Mouse (Mus musculus): Measurements from ENCODE around the gene Kti12. TPM values are rescaled to one million over a fixed set of nuclear protein-coding genes. Genes with fewer than 3 reads are reported as not detected.

Gene Kti12
- polyA plus RNA-seq, 1 experiment from 2014 or later, result 34.6 TPM

DNA sequence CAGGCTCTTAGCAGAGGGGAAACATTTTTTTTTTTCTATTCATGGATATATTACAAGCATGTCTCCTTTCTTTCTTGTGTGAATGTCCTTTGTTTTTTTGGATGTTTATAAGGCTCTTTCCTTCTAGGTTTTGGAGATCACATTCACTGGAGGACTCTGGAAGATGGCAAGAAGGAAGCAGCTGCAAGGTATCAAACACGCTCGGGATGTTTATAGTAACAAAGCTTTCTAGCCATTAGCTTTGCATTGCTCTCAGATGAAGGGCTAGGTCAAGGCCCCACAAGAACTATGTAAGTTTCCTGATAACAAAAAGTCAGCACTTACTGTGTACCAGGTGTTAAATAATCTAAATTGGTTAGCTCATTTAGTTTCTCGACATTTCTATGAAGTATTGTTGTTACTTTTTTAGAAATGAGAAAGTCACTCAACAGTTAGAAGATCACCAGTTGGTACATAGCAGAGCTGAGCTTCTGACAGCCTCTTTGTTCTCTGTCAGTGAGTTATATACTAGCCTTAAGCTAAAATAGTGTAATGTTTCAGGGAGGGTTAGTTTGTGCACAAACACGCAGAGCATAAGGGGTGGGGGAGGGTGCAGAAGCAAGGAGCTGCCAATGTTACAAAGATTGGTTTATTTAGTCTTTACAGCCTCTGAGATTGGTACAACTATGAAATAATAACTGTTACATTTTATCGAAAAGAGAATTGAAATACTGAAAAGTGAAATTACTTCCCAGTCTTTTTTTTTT is 1.6 kb upstream of the Kti12 start:
- no peak for ATAC-seq
- 91% methylated on average over 5 of the region's 5 CpGs for WGBS
- H3K36me3 ChIP-seq (ENCODE audit: control insufficient read depth, insufficient read depth), result no peaks in the 10 kb centered on the region
- peaks cover 21% of the 10 kb centered on the region for H3K4me1 ChIP-seq (replicated peaks; ENCODE audit: control insufficient read depth, insufficient read depth, low read length)
- no peaks in the 10 kb centered on the region for H3K27me3 ChIP-seq (replicated peaks; ENCODE audit: control insufficient read depth, insufficient read depth, low read length)
- no peak overlapping the region for H3K27ac ChIP-seq (ENCODE audit: low read length)
- no peak overlapping the region for H3K9ac ChIP-seq (replicated peaks; ENCODE audit: low read depth, low read length)
- no peaks in the 10 kb centered on the region for H3K9me3 ChIP-seq (ENCODE audit: control insufficient read depth, low read length)
- H3K4me3 ChIP-seq (replicated peaks; ENCODE audit: low read length), result no peak overlapping the region
- H3K4me2 ChIP-seq (ENCODE audit: low read length), result no peak overlapping the region

DNA sequence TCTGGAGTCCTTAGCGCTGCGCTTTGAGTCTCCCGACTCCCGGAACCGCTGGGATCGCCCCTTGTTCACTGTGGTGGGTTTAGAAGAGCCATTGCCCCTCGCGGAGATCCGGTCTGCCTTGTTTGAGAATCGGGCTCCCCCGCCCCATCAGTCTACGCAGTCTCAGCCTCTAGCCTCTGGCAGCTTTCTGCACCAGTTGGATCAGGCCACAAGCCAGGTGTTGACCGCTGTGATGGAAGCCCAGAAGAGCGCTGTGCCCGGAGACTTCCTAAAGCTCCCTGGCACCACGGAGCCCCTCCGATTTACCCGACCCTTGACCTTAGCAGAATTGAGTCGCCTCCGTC is 892 bp downstream of the Kti12 start, which contains the start of gene A730015C16Rik:
Gene A730015C16Rik (minus strand): TSS at position 115 of the 344 bp plus-strand sequence.
- peak within 1 kb of the TSS; percentile 75 for H3K9ac ChIP-seq (replicated peaks; ENCODE audit: low read depth, low read length)
- H3K36me3 ChIP-seq (ENCODE audit: control insufficient read depth, insufficient read depth), result no peaks in the 10 kb centered on the region

DNA sequence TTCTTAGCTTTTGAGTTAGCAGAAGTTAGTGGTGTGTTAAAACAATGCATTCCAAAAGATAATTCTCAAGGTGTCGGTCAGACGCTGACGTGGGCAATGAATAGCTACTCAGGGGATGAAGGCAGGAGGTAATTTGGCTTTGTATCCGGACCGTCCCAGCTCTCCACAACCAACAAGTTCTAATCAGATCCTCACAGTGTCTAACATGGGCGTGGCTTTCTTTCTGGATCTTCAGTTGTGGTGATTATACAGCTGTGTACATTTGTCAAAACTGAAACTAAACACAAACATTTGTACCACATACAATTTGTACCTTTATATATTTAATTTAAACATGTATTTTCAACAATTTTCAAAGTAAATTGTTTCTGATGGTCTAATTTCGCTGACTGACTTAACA is 19.2 kb downstream of the Kti12 start:
- H3K27me3 ChIP-seq (replicated peaks; ENCODE audit: control insufficient read depth, insufficient read depth, low read length), result no peaks in the 10 kb centered on the region
- H3K4me1 ChIP-seq (replicated peaks; ENCODE audit: control insufficient read depth, insufficient read depth, low read length), result no peaks in the 10 kb centered on the region
- H3K9ac ChIP-seq (replicated peaks; ENCODE audit: low read depth, low read length), result no peak overlapping the region
- WGBS, result 86% methylated on average over 7 of the region's 7 CpGs
- H3K9me3 ChIP-seq (ENCODE audit: control insufficient read depth, low read length), result no peaks in the 10 kb centered on the region
- H3K36me3 ChIP-seq (ENCODE audit: control insufficient read depth, insufficient read depth), result peaks cover 10% of the 10 kb centered on the region; the same call in 1 of the 2 replicates
- no peak for ATAC-seq
- no peak overlapping the region for H3K4me3 ChIP-seq (replicated peaks; ENCODE audit: low read length)
- no peak overlapping the region for H3K4me2 ChIP-seq (ENCODE audit: low read length)
- H3K27ac ChIP-seq (ENCODE audit: low read length), result no peak overlapping the region

More for the DNA sequence above, 892 bp downstream of the Kti12 start, which contains the start of gene A730015C16Rik:
- Histone ChIP-seq H3K4me2 (ENCODE audit: low read length) (peak within 1 kb of the TSS; percentile 93), H3K27me3 (replicated peaks; ENCODE audit: control insufficient read depth, insufficient read depth, low read length) (no peaks in the 10 kb centered on the region), H3K9me3 (ENCODE audit: control insufficient read depth, low read length) (no peaks in the 10 kb centered on the region), H3K27ac (ENCODE audit: low read length) (peak within 1 kb of the TSS; percentile 79), H3K4me1 (replicated peaks; ENCODE audit: control insufficient read depth, insufficient read depth, low read length) (peaks cover 21% of the 10 kb centered on the region), H3K4me3 (replicated peaks; ENCODE audit: low read length) (peak within 1 kb of the TSS; percentile 93)
- 13% methylated on average over 20 of the region's 20 CpGs for WGBS
- ATAC-seq, result peak; percentile 7; the same call in 1 of the 2 replicates

DNA sequence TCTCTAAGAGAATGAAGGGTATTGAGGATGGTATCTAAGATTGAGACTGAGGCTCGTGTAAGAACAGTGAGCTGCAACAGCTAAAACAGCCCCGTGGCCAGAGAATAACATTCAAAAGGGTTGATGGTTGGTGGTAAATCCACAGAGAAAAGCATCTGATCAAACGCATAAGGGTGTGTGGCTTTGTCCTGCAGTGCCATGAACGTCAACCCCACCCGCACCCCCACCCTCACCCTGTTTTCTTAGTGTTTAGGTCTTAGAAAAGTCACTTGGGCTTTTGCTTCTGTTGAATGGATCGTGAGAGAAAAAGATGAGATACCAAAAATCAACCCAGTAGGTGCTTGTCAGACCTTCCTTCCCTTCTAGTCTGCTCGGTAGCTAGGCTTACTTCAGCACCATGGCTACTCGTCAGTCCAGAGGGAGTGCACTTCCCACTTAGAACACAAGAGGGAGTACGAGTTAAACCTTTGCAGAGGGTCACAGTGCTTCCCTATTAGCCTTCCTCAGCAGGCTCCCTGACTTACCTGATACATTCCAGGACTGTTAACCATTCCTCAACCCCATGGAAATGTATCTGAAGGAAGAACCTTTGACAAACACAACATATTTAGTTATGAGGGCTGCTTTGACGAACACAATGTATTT is 22.3 kb downstream of the Kti12 start:
- Histone ChIP-seq H3K27me3 (replicated peaks; ENCODE audit: control insufficient read depth, insufficient read depth, low read length) (no peaks in the 10 kb centered on the region), H3K4me1 (replicated peaks; ENCODE audit: control insufficient read depth, insufficient read depth, low read length) (no peaks in the 10 kb centered on the region), H3K9me3 (ENCODE audit: control insufficient read depth, low read length) (no peaks in the 10 kb centered on the region), H3K9ac (replicated peaks; ENCODE audit: low read depth, low read length) (no peak overlapping the region), H3K36me3 (ENCODE audit: control insufficient read depth, insufficient read depth) (no peaks in the 10 kb centered on the region), H3K4me2 (ENCODE audit: low read length) (no peak overlapping the region), H3K27ac (ENCODE audit: low read length) (no peak overlapping the region), H3K4me3 (replicated peaks; ENCODE audit: low read length) (no peak overlapping the region)
- 36% methylated on average over 10 of the region's 10 CpGs for WGBS
- ATAC-seq, result peak; percentile 83

DNA sequence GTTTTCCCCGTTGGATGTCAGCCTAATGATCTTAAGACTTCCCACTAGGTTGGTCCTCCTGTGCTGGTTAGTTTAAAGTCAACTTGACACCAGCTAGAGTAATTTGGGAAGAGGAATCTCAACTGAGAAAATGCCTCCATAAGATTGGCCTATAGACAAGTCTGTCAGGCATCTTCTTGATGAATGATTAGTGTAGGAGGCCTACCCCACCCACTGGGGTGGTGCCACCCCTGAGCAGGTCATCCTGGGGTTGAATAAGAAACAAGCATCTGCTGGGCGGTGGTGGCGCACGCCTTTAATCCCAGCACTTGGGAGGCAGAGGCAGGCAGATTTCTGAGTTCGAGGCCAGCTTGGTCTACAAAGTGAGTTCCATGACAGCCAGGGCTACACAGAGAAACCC is 26.2 kb downstream of the Kti12 start:
- no peak overlapping the region for H3K27ac ChIP-seq (ENCODE audit: low read length)
- no peak overlapping the region for H3K9ac ChIP-seq (replicated peaks; ENCODE audit: low read depth, low read length)
- no peak overlapping the region for H3K4me3 ChIP-seq (replicated peaks; ENCODE audit: low read length)
- no peaks in the 10 kb centered on the region for H3K36me3 ChIP-seq (ENCODE audit: control insufficient read depth, insufficient read depth)
- no peaks in the 10 kb centered on the region for H3K9me3 ChIP-seq (ENCODE audit: control insufficient read depth, low read length)
- H3K4me2 ChIP-seq (ENCODE audit: low read length), result no peak overlapping the region
- WGBS, result 88% methylated on average over 5 of the region's 5 CpGs
- H3K27me3 ChIP-seq (replicated peaks; ENCODE audit: control insufficient read depth, insufficient read depth, low read length), result no peaks in the 10 kb centered on the region
- no peaks in the 10 kb centered on the region for H3K4me1 ChIP-seq (replicated peaks; ENCODE audit: control insufficient read depth, insufficient read depth, low read length)
- no peak for ATAC-seq

DNA sequence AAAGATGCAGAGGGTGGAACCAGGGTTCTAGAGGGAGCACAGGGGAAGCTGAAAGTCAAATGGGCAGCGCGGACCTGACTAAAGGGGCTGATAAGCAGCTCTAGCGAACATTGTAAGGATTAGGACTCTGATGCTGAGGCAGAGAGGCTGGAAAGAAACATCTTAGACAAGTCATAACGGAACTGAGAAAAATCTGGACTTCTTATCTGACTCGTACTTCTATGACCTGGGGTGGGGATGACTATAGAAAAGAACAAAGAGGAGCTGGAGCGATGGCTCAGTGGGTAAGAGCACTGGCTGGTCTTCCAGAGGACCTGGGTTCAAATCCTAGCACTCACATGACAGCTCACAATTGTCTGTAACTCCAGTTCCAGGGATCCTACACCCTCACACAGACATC is 30.3 kb downstream of the Kti12 start:
- no peak overlapping the region for H3K4me3 ChIP-seq (replicated peaks; ENCODE audit: low read length)
- H3K9ac ChIP-seq (replicated peaks; ENCODE audit: low read depth, low read length), result no peak overlapping the region
- H3K27me3 ChIP-seq (replicated peaks; ENCODE audit: control insufficient read depth, insufficient read depth, low read length), result no peaks in the 10 kb centered on the region
- no peak overlapping the region for H3K4me2 ChIP-seq (ENCODE audit: low read length)
- no peaks in the 10 kb centered on the region for H3K36me3 ChIP-seq (ENCODE audit: control insufficient read depth, insufficient read depth)
- peaks cover 5% of the 10 kb centered on the region for H3K4me1 ChIP-seq (replicated peaks; ENCODE audit: control insufficient read depth, insufficient read depth, low read length)
- ATAC-seq, result no peak
- H3K27ac ChIP-seq (ENCODE audit: low read length), result no peak overlapping the region
- WGBS, result 84% methylated on average over 6 of the region's 6 CpGs
- no peaks in the 10 kb centered on the region for H3K9me3 ChIP-seq (ENCODE audit: control insufficient read depth, low read length)

DNA sequence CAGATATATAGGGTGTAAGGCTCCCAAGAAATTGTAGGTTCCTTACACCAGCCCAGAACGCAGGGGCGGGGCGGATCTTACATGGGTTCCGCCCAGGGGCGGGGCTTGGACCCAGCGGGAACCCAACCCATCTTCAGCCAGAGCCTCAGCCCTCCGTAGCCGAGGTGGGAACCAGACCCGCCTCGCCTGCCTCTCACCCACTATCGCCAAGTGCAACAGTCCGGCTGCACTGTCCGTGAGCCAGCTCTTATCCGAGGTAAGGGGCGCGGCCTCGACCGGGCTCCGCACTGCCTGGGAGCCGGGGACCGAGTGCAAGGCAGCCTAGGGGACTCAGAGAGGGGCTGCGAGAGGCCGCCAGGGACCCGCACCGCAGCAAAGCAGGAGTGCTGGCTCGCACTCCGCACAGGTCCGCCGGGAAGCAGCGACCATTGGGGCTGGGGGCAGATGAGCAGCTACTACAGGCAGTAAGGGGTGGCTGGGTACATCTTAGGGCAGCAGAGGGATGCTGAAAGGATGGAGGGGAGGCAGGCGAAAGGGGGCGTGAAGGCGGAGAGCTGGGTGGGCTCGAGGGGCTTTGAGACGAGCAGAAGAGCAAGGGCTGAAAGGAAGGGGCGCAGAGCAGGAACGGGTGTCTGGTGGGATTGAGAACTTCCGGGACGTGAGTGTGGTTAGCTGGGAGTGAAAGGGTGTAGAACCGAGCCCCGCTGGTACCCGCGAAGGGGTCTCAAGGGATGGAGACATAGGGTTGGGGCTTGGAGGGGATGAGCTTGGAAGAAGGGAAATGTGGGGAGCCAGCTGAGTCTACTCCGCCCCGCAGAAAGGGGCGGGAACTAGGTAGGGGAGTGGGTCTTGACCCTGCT is 31.6 kb downstream of the Kti12 start, which contains the start of gene Rab3b:
Gene Rab3b (plus strand): TSS at position 101 of the 860 bp plus-strand sequence.
- H3K9me3 ChIP-seq (ENCODE audit: control insufficient read depth, low read length), result no peaks in the 10 kb centered on the region
- WGBS, result under 1% methylated on average over 46 of the region's 46 CpGs

DNA sequence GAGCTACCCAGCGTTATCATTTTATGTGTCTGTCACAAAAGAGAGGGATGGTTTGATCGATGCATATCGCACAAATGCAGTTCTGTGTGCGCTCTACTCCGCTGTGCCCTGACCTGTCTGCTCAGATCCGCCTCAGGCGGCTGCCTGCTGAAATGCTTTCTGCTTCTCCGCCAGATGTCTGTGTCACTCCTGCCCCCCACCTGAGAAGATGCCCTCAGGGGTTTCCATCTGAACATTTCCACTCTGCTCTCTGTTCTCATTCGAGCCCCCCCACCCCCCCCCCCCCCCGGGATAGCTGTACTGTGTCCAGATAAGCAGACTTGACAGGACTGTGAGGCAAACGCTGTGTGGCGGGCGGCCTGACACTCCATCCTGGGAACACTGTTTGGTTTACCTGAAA is 36.2 kb downstream of the Kti12 start:
- Histone ChIP-seq H3K9me3 (ENCODE audit: control insufficient read depth, low read length) (no peaks in the 10 kb centered on the region), H3K27ac (ENCODE audit: low read length) (no peak overlapping the region), H3K4me3 (replicated peaks; ENCODE audit: low read length) (no peak overlapping the region), H3K4me1 (replicated peaks; ENCODE audit: control insufficient read depth, insufficient read depth, low read length) (peaks cover 5% of the 10 kb centered on the region), H3K27me3 (replicated peaks; ENCODE audit: control insufficient read depth, insufficient read depth, low read length) (no peaks in the 10 kb centered on the region), H3K4me2 (ENCODE audit: low read length) (no peak overlapping the region), H3K36me3 (ENCODE audit: control insufficient read depth, insufficient read depth) (no peaks in the 10 kb centered on the region), H3K9ac (replicated peaks; ENCODE audit: low read depth, low read length) (no peak overlapping the region)
- no peak for ATAC-seq
- WGBS, result 64% methylated on average over 13 of the region's 13 CpGs

More for the DNA sequence above, 31.6 kb downstream of the Kti12 start, which contains the start of gene Rab3b:
- peak within 1 kb of the TSS; percentile 62 for H3K4me3 ChIP-seq (replicated peaks; ENCODE audit: low read length)
- H3K27me3 ChIP-seq (replicated peaks; ENCODE audit: control insufficient read depth, insufficient read depth, low read length), result no peaks in the 10 kb centered on the region
- H3K9ac ChIP-seq (replicated peaks; ENCODE audit: low read depth, low read length), result peak within 1 kb of the TSS; percentile 79
- peaks cover 5% of the 10 kb centered on the region for H3K4me1 ChIP-seq (replicated peaks; ENCODE audit: control insufficient read depth, insufficient read depth, low read length)
- peak; percentile 95 for ATAC-seq
- peak within 1 kb of the TSS; percentile 94 for H3K4me2 ChIP-seq (ENCODE audit: low read length)
- H3K36me3 ChIP-seq (ENCODE audit: control insufficient read depth, insufficient read depth), result no peaks in the 10 kb centered on the region
- peak within 1 kb of the TSS; percentile 42 for H3K27ac ChIP-seq (ENCODE audit: low read length)

DNA sequence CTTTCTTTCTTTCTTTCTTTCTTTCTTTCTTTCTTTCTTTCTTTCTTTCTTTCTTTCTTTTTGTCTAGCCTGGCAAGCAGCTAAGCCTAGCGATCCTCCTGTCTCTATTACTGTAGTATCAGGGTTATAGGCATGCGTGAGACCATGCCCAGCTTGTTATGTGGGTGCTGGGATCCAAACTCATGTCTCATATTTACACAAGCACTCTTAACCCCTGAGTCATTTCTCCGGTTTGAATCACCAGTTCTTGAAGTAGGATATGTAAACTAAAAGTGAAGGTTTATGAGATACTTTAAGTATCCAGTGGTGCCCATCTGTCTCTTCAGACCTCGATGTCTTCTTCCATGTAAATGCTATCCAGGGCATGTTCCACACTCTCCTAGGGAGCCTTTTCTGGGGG is 39.9 kb downstream of the Kti12 start:
- Histone ChIP-seq H3K4me1 (replicated peaks; ENCODE audit: control insufficient read depth, insufficient read depth, low read length) (no peaks in the 10 kb centered on the region), H3K4me2 (ENCODE audit: low read length) (no peak overlapping the region), H3K36me3 (ENCODE audit: control insufficient read depth, insufficient read depth) (no peaks in the 10 kb centered on the region), H3K9me3 (ENCODE audit: control insufficient read depth, low read length) (no peaks in the 10 kb centered on the region), H3K9ac (replicated peaks; ENCODE audit: low read depth, low read length) (no peak overlapping the region), H3K4me3 (replicated peaks; ENCODE audit: low read length) (no peak overlapping the region), H3K27ac (ENCODE audit: low read length) (no peak overlapping the region), H3K27me3 (replicated peaks; ENCODE audit: control insufficient read depth, insufficient read depth, low read length) (no peaks in the 10 kb centered on the region)
- ATAC-seq, result no peak
- WGBS, result 88% methylated on average over 4 of the region's 4 CpGs
